Mouse (Mus musculus) frontal cortex, postnatal 10 days (tissue): ENCODE measurements around the gene Rasl12.
A peak's percentile ranks its signal among the peaks of the same experiment; 100 is the strongest.

Experiments used
- DNase-seq, 2 experiments: peaks; one replicate each; pipeline ENCODE4 v3.0.0; 2022; ENCODE audit warnings: low spot score in 2 of 2, mixed read lengths in 1 of 2

Rasl12 gene

GRCm38 (mm10) chr9:65435671-65436301 is 37.5 kb downstream of the Rasl12 start, which contains the start of gene Mtfmt:
Gene Mtfmt (plus strand): TSS chr9:65435782.
- DNase-seq: peak; percentile 87 to 90

- no peak for DNase-seq
These were observed 46.4 kb downstream of the Rasl12 start for GRCm38 (mm10) chr9:65444692-65445091.

- DNase-seq: no peak
These were observed 49.6 kb downstream of the Rasl12 start for GRCm38 (mm10) chr9:65447951-65448350.

GRCm38 (mm10) chr9:65458975-65459374 is 60.7 kb downstream of the Rasl12 start:
- no peak for DNase-seq

- no peak for DNase-seq
These were observed 61.9 kb downstream of the Rasl12 start for GRCm38 (mm10) chr9:65460198-65460597.

GRCm38 (mm10) chr9:65460732-65461442 is 62.6 kb downstream of the Rasl12 start, which contains the start of gene Spg21:
Gene Spg21 (plus strand): TSS chr9:65460947.
- DNase-seq: peak; percentile 90 to 94

- no peak for DNase-seq
These were observed 64.2 kb downstream of the Rasl12 start for GRCm38 (mm10) chr9:65462544-65462943.

- DNase-seq: no peak
These were observed 65.9 kb downstream of the Rasl12 start for GRCm38 (mm10) chr9:65464161-65464560.
